Mouse (Mus musculus) kidney, embryonic 15.5 days (tissue): ENCODE data around the gene Arpc4. TPM values are rescaled to one million over a fixed set of nuclear protein-coding genes. Genes with fewer than 3 reads are reported as not detected.

Experiments
- ATAC-seq: fragments of 200-750 bp; cut with Nextera tagmentation; replicated peaks from 2 replicates; pipeline ENCODE4 v1.8.0; 2017; ENCODE audit warnings: moderate TSS enrichment; ENCODE audit not compliant: low FRiP score
- H3K27ac ChIP-seq: fragments of 300-500 bp; sonication (generic); 2 replicates; pipeline ENCODE4 v1.5.1; 2015; ENCODE audit warnings: mild to moderate bottlenecking, inconsistent platforms
- H3K27me3 ChIP-seq: fragments of 300-500 bp; sonication (generic); 2 replicates; pipeline ENCODE4 v1.6.1; 2015; ENCODE audit warnings: inconsistent platforms
- H3K36me3 ChIP-seq: fragments of 300-500 bp; sonication (generic); 2 replicates; pipeline ENCODE4 v1.6.1; 2015; ENCODE audit warnings: inconsistent platforms
- H3K4me1 ChIP-seq: fragments of 300-500 bp; sonication (generic); 2 replicates; pipeline ENCODE4 v1.6.1; 2015; ENCODE audit warnings: inconsistent platforms
- H3K4me2 ChIP-seq: fragments of 300-500 bp; sonication (generic); 2 replicates; pipeline ENCODE4 v1.6.1; 2015; ENCODE audit warnings: moderate library complexity, mild to moderate bottlenecking, inconsistent platforms
- H3K4me3 ChIP-seq: fragments of 300-500 bp; sonication (generic); replicated peaks from 2 replicates; pipeline ENCODE4 v1.5.1; 2015; ENCODE audit warnings: mild to moderate bottlenecking, inconsistent platforms
- H3K9ac ChIP-seq: fragments of 300-500 bp; sonication (generic); 2 replicates; pipeline ENCODE4 v1.6.1; 2015; ENCODE audit warnings: mild to moderate bottlenecking, inconsistent platforms
- H3K9me3 ChIP-seq: fragments of 300-500 bp; sonication (generic); replicated peaks from 2 replicates; pipeline ENCODE4 v1.6.1; 2016; ENCODE audit warnings: inconsistent platforms
- WGBS: fragments of 180-500 bp; shearing (Covaris S2); methylation state at CpG from one replicate; pipeline ENCODE4 v1.1.7; 2015; ENCODE audit warnings: mixed read lengths; 5-methylcytosine and 5-hydroxymethylcytosine counted together
- polyA plus RNA-seq: library from polyadenylated mRNA; unstranded; fragments of >200 nt; fragmentation: Nextera tagmentation; extraction: Ambion mirVana; gene quantifications from 2 replicates; pipeline ENCODE4 v1.2.1, GENCODE M21; 2015

Arpc4 gene
- polyA plus RNA-seq, 1 experiment from 2014 or later: 403 TPM

- Histone ChIP-seq H3K4me2 (no peak overlapping the region), H3K9ac (no peak overlapping the region), H3K27ac (no peak overlapping the region), H3K36me3 (peaks cover 59% of the 10 kb centered on the region), H3K4me1 (peaks cover 19% of the 10 kb centered on the region), H3K9me3 (no peaks in the 10 kb centered on the region), H3K27me3 (no peaks in the 10 kb centered on the region), H3K4me3 (no peak overlapping the region)
- whole genome bisulfite sequencing: 85% methylated on average over 3 of the region's 3 CpGs
- no peak for ATAC-seq
Measured at GRCm38 (mm10) chr6:113390715-113391114, 12.8 kb downstream of the Arpc4 start.

- Histone ChIP-seq H3K9me3 (no peaks in the 10 kb centered on the region), H3K9ac (peak overlapping the region; percentile 48), H3K4me3 (peak overlapping the region; percentile 53), H3K36me3 (peaks cover 52% of the 10 kb centered on the region), H3K4me1 (peaks cover 19% of the 10 kb centered on the region), H3K27me3 (no peaks in the 10 kb centered on the region), H3K4me2 (peak overlapping the region; percentile 95), H3K27ac (peak overlapping the region; percentile 59; the same call in 1 of the 2 replicates)
- ATAC-seq: no peak
- WGBS: 32% methylated on average over 10 of the region's 10 CpGs
Measured at GRCm38 (mm10) chr6:113392015-113392386, 14.1 kb downstream of the Arpc4 start.

- Histone ChIP-seq H3K4me1 (peaks cover 19% of the 10 kb centered on the region), H3K36me3 (peaks cover 47% of the 10 kb centered on the region), H3K9me3 (no peaks in the 10 kb centered on the region), H3K4me2 (peak overlapping the region; percentile 95), H3K27ac (peak overlapping the region; percentile 59), H3K27me3 (no peaks in the 10 kb centered on the region), H3K9ac (peak overlapping the region; percentile 48), H3K4me3 (peak overlapping the region; percentile 53)
- under 1% methylated on average over 51 of the region's 51 CpGs for WGBS
- ATAC-seq: peak; percentile 89
Measured at GRCm38 (mm10) chr6:113392387-113393071, 14.6 kb downstream of the Arpc4 start.

- Histone ChIP-seq H3K27me3 (no peaks in the 10 kb centered on the region), H3K9ac (no peak overlapping the region), H3K9me3 (no peaks in the 10 kb centered on the region), H3K36me3 (peaks cover 32% of the 10 kb centered on the region), H3K4me1 (peaks cover 19% of the 10 kb centered on the region), H3K4me3 (no peak overlapping the region), H3K4me2 (no peak overlapping the region), H3K27ac (no peak overlapping the region)
- ATAC-seq: no peak
- WGBS: 88% methylated on average over 6 of the region's 6 CpGs
Measured at GRCm38 (mm10) chr6:113393951-113394350, 16.0 kb downstream of the Arpc4 start.

GRCm38 (mm10) chr6:113394811-113395210 is 16.9 kb downstream of the Arpc4 start:
- Histone ChIP-seq H3K4me1 (peaks cover 19% of the 10 kb centered on the region), H3K4me3 (no peak overlapping the region), H3K36me3 (peaks cover 24% of the 10 kb centered on the region), H3K27ac (no peak overlapping the region), H3K27me3 (no peaks in the 10 kb centered on the region), H3K9me3 (no peaks in the 10 kb centered on the region), H3K4me2 (no peak overlapping the region), H3K9ac (no peak overlapping the region)
- no peak for ATAC-seq
- WGBS: 87% methylated on average over 11 of the region's 11 CpGs

- Histone ChIP-seq H3K27ac (no peak overlapping the region), H3K4me1 (peaks cover 19% of the 10 kb centered on the region), H3K27me3 (no peaks in the 10 kb centered on the region), H3K4me3 (no peak overlapping the region), H3K9ac (no peak overlapping the region), H3K9me3 (no peaks in the 10 kb centered on the region), H3K4me2 (no peak overlapping the region), H3K36me3 (peaks cover 17% of the 10 kb centered on the region)
- 97% methylated on average over 6 of the region's 6 CpGs for WGBS
- ATAC-seq: no peak
Measured at GRCm38 (mm10) chr6:113395501-113395900, 17.6 kb downstream of the Arpc4 start.

- no peak for ATAC-seq
Measured at GRCm38 (mm10) chr6:113396270-113397030, 18.5 kb downstream of the Arpc4 start.

GRCm38 (mm10) chr6:113402094-113402493 is 24.2 kb downstream of the Arpc4 start:
- Histone ChIP-seq H3K27ac (no peak overlapping the region), H3K4me2 (no peak overlapping the region), H3K9me3 (no peaks in the 10 kb centered on the region), H3K36me3 (peaks cover 4% of the 10 kb centered on the region; the same call in 1 of the 2 replicates), H3K4me1 (no peaks in the 10 kb centered on the region), H3K4me3 (no peak overlapping the region), H3K27me3 (no peaks in the 10 kb centered on the region), H3K9ac (no peak overlapping the region)
- no peak for ATAC-seq
- WGBS: 91% methylated on average over 13 of the region's 13 CpGs

More at GRCm38 (mm10) chr6:113396270-113397030, 18.5 kb downstream of the Arpc4 start:
- Histone ChIP-seq H3K4me2 (no peak overlapping the region), H3K9ac (no peak overlapping the region), H3K4me3 (no peak overlapping the region), H3K9me3 (no peaks in the 10 kb centered on the region), H3K27me3 (no peaks in the 10 kb centered on the region), H3K36me3 (peaks cover 11% of the 10 kb centered on the region; the same call in 1 of the 2 replicates), H3K27ac (no peak overlapping the region), H3K4me1 (peaks cover 17% of the 10 kb centered on the region)
- WGBS: 83% methylated on average over 10 of the region's 10 CpGs

- Histone ChIP-seq H3K4me2 (no peak overlapping the region), H3K27ac (peak overlapping the region; percentile 61; the same call in 1 of the 2 replicates), H3K27me3 (no peaks in the 10 kb centered on the region), H3K4me3 (no peak overlapping the region), H3K9ac (no peak overlapping the region), H3K36me3 (peaks cover 9% of the 10 kb centered on the region; the same call in 1 of the 2 replicates), H3K9me3 (no peaks in the 10 kb centered on the region), H3K4me1 (no peaks in the 10 kb centered on the region)
- peak; percentile 77 for ATAC-seq
- WGBS: 76% methylated on average over 12 of the region's 12 CpGs
Measured at GRCm38 (mm10) chr6:113404649-113405448, 26.9 kb downstream of the Arpc4 start.

- no peak overlapping the region for H3K4me2 ChIP-seq
- no peaks in the 10 kb centered on the region for H3K9me3 ChIP-seq
- H3K4me3 ChIP-seq: no peak overlapping the region
- no peak for ATAC-seq
- no peak overlapping the region for H3K9ac ChIP-seq
- H3K27ac ChIP-seq: 0 out of 2 replicates have a peak overlapping the region, but pooled peaks have one; percentile 4
- H3K4me1 ChIP-seq: no peaks in the 10 kb centered on the region
- H3K36me3 ChIP-seq: peaks cover 9% of the 10 kb centered on the region; the same call in 1 of the 2 replicates
- no peaks in the 10 kb centered on the region for H3K27me3 ChIP-seq
- 86% methylated on average over 6 of the region's 6 CpGs for WGBS
Measured at GRCm38 (mm10) chr6:113405483-113405882, 27.6 kb downstream of the Arpc4 start.

- no peaks in the 10 kb centered on the region for H3K27me3 ChIP-seq
- no peak for ATAC-seq
- H3K27ac ChIP-seq: no peak overlapping the region
- H3K9me3 ChIP-seq: no peaks in the 10 kb centered on the region
- H3K4me1 ChIP-seq: no peaks in the 10 kb centered on the region
- H3K4me3 ChIP-seq: no peak overlapping the region
- no peak overlapping the region for H3K9ac ChIP-seq
- WGBS: 76% methylated on average over 9 of the region's 9 CpGs
- peaks cover 9% of the 10 kb centered on the region; the same call in 1 of the 2 replicates for H3K36me3 ChIP-seq
- H3K4me2 ChIP-seq: no peak overlapping the region
Measured at GRCm38 (mm10) chr6:113406683-113407082, 28.8 kb downstream of the Arpc4 start.
